Mouse (Mus musculus) thymus, postnatal 0 days (tissue): ENCODE results near the gene Rab31. TPM values are rescaled to one million over a fixed set of nuclear protein-coding genes. Genes with fewer than 3 reads are reported as not detected.

ENCODE experiments used
- DNase-seq: peaks from one replicate; pipeline ENCODE4 v3.0.0-alpha.2; 2015; ENCODE audit warnings: low spot score
- polyA plus RNA-seq: library from polyadenylated mRNA; unstranded; fragments of >200 nt; fragmentation: Nextera tagmentation; extraction: Ambion mirVana; gene quantifications from 2 replicates; pipeline ENCODE4 v1.2.1, GENCODE M21; 2015

The Rab31 gene
- polyA plus RNA-seq, 1 experiment from 2014 or later, result 5.7 TPM

DNA sequence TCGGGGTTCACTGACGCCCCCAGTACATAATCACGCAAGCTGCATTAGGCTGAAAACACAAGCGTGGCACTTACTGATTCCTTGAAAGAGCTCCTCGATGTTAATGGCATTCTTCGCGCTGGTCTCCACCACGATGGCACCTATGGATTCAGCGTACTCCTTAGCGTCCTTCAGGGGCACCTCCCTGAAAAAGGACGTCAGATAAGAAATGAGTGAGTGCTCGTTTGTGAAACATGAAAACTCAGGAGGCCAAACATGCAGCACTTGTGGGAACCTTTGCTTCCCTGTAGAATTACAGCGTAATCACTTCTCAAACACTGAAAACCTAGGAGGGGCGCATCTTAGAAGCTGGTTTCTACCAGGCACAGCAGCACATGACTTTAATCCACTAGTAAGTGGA, 104.8 kb downstream of the Rab31 start:
- DNase-seq, result no peak

DNA sequence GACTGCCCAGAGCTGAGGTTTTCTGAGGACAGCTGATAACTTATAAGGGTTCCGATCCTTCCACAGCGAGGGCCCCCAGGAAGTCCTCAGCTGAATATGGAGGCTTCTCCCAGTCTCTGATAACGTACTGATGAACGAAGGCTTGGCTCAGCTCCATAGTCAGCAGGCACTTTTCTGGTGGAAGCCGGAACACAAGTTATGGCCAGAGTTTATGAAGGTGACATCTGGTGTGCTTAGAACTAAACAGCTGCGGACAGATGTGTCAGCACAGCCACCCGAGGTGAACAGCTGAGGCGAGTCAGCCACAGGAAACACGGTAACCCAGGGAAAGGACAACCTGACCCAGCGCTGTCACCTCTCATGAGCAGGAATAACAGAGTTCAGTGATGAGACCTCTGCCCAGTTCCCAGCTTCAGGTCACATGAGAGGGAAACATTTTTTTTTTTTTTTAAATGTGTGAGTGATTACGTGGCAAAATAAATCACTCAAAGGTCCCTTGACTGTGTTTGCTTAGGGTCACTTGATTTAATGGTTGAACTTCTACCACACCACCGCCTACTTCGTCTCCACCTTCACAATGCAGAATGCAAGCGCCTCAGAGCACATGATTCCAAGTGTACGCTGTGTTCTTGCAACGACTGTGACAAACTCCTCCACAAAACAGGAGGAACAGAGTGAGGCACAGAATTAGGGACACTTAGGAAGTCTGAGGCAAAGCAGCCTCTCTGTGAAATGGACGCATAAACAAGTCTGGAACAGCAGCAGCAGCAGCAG, 106.0 kb downstream of the Rab31 start:
- DNase-seq, result no peak

DNA sequence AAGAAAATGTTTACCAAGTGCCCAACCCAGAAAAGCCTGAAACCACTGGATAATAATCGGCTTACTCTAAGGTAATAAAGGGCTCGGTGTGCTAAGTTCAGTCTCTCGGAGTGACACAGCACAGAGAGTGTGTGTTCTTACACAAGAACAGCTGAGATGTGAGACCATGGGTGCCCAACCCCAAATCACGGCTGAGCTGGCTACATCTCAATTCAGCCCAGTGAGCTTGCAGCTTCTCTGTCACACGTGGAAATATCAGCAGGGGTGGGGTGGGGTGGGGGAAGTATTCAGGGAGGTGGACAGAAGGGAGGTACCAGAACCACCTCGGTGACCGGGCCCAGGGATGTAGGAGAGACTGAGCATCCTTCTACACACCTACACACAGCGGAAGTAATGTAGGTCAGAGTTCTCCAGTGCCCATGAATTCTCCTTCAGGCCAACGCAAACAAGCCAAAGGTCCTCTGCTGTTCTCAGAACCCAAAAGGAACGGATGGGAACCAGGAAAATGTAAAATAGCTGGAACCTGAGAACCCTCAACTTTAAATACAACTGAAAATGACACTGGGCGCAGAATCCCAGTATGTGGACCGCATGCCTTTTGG, 106.7 kb downstream of the Rab31 start:
- DNase-seq, result no peak

DNA sequence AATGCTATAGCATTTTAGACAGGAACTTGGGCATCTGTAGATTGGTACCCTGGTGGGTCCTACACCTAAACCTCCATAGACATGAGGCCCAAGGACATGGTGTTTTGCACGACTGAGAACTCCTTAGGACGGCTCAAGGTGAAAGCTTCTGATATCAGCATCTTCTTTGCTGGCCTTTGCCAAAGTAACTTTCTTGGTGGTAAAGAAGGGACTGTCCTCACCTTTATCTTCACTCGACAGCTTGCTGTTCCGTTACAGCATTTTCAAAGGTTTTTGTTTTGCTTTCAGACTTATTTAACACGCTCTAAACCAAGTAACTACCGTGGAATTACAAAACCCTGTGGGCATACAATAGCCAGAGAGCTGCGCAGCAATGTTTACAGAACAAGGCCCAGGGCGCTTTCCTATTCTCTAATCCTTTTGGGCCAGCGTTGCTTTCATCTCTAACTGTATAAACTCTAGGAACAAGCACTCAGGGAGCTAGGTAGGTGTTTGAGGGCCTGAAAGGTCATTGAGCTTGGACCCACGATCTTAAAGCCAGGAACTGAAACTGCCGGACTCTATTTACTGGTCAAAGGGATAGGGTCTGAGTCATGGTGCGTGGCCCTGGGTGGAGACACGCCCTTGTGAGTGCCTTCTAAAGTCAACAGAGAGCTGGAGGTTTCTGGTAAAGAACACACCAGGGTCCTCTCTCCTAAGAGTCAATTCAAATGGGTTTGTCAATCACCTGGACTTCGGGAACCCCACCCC, 109.0 kb downstream of the Rab31 start:
- DNase-seq, result no peak

DNA sequence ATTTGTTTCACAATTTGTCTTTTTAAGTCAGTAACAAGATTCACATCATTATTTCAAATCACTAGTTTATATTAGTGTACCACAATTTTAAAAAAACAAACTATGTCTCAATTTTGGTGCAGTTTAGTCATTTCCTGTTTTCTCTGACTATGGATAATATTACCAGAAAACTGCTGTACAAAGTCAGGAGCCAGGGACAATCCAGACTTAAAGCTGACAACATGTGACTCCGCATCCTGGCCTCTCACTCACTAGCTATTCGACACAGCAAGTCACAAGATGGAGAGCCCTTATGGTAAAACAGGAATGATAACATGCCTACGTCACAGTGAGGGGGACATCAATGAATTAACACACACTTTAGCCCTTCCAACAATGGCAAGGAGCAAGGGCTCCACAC, 109.9 kb downstream of the Rab31 start:
- no peak for DNase-seq

DNA sequence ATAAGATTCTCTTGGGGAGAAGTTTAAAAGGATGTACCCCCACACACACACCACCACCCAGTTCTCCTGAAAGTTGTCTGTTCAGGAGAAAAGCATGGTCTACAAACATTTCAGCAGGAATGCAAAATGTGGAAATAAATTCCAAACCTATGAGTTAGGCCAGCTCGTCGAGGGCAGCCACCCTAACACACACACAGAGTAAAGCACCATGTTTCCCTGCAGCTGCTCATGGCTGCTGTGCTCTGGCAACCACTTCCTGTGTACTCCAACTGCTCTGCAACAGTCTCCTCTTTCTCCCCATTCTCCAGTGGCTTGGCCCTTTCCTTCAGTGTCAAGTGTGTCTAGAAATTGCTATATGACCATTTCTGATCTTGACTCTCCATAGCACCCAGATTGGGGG, 114.1 kb downstream of the Rab31 start:
- peak; percentile 59 for DNase-seq

DNA sequence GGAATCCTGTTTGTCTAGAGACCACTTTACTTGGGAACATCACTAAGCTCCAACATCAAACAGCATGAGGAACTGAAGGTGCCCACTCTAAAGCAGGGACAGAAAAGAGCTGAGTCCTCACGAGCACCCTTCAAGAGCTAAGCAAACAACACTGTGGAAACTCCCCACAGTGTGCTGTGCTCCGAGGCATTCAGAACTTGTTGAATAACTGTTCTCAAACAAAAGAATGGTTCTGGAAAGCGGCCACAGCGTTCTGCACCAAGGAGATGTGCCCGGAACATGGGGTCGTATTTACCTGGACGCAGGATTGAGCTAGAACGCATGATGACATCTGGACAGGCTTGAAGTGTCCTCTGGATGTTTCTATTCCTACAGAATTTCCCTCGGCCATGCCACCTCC, 114.6 kb downstream of the Rab31 start:
- DNase-seq, result no peak

DNA sequence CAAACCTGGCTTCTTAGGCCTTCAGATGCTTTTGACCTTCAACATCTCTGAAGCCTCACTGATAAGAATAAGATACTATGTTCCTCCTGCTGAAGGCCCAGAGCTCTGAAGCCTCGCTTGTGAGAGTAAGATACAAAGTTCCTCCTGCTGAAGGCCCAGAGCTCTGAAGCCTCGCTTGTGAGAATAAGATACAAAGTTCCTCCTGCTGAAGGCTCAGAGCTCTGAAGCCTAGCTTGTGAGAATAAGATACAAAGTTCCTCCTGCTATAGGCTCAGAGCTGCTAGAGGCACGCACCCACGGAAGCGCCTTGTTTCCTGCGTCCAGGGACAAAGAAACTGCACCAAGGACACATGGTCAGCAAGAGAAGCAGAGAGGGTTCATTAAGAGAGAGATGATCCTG, 115.8 kb downstream of the Rab31 start:
- no peak for DNase-seq

DNA sequence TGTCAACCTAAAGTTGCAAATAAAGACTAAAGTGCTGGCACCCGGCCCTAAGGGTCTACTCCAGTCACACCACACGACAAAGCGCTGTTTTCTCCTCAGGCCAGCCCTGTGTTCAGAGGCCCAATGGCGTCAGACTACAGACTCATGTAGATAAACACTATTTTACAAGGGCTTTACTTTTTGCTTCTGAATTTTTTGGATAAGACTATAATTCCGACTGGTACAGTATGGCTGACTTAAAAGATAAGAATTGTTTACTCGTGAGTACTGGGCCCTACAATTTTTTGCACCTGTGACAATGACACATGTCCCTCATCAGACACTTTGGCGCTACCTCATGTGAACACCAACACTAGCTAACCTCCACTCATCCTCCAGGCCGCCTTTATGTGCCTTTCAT, 116.5 kb downstream of the Rab31 start:
- no peak for DNase-seq

DNA sequence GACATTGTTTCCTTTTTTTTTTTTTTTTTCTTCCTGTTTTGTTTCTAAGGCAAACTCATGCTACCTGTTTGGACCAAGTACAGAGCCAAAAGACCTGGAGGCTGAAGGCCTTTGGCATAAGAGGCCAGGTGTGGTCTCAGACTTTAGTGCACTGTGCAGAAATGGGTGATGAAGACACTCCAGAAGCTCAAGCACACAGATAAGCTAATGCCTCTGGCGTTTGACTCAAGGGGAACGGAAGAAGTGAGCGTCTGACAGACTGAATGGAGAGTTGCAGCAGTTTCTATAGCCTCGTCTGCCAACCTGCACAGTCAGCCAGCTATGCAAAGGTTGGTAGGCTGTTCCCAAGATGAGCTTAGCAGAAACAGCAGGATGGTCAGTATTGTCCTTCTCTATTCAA, 116.9 kb downstream of the Rab31 start:
- DNase-seq, result no peak

DNA sequence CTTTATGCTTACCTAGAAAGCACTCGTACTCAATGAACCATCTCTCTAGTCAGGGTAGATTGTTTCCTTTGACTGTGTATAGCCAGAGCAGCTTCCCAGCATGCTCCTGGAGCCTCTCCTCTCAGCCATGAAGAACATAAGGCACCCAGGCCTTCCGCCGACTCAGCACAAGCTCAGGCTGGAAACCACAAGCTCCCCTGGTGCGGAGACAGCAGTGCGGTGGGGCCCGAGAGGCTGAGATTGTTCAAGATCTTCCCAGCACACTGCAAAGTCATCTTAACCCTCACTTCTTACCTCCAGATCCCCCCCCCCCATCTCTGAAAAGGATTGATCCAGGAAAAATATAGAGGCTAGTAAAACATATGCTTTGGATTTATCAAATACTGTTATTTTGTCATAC, 122.0 kb downstream of the Rab31 start:
- no peak for DNase-seq

DNA sequence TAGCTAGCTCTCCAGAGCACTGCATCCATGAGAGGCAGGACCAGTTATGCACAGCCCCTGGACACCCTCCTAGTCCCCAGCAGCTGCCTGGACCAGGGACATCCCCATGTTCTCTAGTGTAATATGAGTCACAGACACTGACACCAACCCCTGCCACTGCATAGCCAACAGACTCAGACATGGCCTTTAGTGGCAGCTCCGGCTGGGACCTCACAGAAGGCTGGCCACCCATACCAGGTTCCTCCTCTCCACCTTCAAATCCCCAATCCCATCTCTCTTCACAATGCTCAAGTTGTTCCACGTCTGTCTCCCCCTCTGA, 123.4 kb downstream of the Rab31 start:
- DNase-seq, result no peak

DNA sequence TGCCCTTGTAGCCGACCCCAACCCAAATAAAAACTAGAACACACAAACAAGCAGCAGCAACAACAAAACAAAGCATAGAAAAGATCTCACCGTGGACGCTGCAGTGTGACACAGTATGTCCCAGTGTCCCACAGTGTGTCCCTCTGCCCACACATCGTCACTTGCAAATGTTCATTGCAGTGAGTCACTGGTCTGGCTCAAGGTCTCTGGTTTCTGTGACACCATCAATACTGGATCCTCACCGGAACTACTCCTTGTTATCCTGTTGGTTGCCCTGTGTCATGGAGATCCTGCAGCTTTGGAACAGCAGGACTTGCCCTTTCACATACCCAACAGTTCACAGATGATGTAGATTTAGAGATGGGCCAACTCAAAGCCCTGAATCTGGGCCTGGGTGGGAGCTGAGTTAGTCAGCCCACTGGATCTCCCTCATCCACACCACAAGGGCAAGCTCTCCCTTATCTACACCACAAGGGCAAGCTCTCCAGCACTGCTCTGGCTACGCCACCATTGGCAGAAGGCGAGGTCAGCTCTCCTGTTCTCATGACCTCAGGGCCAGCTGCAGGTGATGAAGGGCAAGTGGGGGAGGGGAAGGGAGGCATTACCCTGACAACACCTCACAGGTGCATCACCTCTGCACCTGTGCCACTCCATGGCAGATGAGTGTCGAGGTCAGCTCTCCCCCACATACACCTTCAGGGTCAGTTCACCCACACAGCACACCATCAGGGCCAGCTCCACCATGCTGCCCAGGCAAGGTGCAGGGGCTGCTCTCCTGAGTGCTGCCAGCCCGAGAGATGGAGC, 124.0 kb downstream of the Rab31 start:
- DNase-seq, result no peak

DNA sequence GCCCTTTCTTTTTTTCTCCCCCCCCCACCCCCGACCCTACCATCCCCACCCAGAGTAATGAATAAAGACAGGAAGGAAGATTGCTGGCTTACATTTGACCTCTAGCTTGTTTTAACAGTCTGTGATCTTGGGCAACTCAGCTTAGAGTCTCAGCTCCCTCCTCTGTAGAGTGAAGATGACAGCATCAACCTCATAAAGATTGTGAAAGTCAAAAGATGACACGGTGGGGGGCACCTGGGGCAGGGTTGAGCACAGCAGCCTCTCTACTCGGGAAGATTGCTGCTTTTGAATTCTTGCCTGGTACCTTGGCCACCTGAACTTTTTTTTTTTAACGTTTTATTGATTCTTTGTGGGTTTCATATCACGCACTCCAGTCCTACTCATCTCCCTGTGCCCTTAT, 124.6 kb downstream of the Rab31 start:
- DNase-seq, result no peak

DNA sequence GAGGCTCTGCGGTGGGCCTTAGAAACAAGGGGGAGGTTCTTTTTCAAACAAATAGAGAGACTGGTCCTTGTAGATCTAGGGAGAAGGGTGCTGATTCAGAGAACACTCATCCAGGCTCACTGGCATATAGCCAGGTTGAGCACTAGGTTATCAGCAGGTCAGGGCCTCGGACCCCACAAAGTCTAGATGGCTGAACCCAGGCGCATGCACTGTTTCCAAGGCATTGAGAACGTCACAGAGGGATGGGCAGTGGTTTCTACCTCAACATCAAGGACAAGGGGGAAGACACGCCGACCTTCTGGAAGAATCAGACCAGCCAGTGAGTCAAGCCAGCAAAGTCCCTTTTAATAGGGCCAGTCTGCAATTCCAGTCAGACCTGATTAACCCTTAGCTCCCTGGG, 125.3 kb downstream of the Rab31 start:
- no peak for DNase-seq

DNA sequence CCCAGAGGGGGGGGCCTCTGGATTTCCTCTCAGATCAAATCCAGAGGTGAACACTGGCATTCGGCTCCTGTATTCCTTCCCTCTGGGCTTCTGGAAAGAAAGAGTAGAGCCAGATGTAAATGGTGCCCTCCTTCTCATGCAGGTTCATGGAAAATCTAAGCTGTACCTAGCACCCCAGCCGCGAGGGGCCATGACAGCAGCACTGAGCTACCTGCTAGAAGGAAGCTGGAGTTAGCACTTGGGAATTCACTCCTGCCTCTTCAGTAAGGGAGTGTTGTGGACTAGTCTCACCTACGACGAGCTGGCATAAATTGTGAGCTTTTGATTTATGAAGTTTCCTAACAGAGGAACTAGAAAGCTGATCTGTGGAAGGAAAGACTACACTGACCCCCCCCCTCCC, 129.0 kb downstream of the Rab31 start:
- DNase-seq, result no peak

DNA sequence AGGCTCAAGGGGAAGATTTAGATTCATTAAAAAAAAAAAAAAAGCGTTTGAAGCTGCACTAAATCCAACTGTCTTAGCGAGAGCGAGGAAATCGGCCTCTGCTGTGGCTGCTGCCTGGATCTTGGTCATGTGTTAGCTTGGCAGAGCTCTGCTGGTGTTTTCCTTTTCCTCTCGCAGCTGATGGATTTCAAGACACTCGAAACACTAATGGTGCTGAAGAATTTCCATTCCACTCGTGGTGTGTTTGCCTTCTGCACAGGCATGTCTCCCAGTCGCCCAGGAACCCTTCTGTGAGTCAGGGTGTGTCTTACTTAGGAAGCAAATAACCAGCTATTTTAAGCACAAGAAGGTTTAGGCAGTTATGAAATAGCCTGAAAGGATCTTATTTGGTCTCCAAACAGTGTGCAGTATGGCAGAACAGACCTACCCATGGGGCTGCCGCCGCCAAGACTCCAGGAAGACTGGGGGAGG, 129.5 kb downstream of the Rab31 start:
- DNase-seq, result no peak

DNA sequence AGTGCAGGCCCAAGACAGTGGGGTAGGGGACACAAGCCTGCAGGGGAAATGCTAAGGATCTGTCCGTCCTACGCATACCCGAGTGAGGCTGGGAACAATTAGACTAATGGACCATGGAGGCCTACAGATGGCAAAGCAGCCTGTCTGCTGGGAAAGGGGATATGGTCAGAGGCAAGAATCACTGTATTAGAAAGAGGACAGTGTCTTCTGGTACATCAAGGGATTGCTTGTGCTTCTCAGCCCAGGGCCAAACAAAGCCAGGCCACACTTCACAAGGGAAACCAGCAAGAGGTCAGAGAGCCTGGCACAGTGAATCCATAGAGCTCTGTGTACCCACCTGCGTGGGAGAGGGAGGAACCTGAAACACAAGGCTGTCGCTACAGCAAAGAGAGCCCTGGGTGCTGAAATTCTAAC, 130.0 kb downstream of the Rab31 start:
- no peak for DNase-seq

DNA sequence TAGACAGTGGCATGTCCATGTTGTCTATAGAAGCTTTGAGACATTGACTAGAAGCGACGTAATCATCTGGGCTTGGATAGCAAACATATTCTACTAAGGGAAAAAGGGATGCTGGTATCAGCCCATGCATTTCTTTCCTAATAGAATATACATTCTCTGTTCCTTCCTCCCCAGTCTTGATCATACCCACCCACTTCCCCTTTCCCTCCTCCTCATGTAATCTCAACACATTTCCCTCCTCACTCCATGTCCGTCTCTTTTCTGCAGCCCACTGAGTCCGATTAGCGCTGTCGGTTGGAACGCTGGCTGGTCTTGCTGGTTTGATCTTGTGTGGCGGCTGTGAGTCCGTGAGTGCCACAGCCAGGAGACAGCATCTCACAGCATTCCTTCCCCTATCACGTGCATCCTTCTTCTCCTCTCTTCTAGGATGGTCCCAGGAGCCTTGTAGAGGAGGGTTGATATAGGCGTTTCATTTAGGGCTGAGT, 130.8 kb downstream of the Rab31 start, which contains the start of gene Txndc2:
Gene Txndc2 (minus strand): TSS at position 435 of the 485 bp plus-strand sequence.
- DNase-seq, result no peak

DNA sequence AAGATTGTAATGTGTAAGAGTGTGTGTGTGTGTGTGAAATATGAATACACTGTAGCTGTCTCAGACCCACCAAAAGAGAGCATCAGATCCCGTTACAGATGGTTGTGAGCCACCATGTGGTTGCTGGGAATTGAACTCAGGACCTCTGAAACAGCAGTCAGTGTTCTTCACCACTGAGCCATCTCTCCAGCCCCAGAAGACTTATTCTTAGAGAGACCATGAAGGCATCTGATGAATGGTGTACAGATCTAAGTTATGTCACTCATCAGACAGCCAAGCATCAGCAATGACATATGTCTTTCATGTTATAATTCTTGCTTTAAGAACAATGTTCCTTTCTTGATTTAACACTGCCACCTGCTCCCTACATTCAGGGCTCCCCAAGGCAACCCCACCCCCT, 133.4 kb downstream of the Rab31 start:
- DNase-seq, result no peak

DNA sequence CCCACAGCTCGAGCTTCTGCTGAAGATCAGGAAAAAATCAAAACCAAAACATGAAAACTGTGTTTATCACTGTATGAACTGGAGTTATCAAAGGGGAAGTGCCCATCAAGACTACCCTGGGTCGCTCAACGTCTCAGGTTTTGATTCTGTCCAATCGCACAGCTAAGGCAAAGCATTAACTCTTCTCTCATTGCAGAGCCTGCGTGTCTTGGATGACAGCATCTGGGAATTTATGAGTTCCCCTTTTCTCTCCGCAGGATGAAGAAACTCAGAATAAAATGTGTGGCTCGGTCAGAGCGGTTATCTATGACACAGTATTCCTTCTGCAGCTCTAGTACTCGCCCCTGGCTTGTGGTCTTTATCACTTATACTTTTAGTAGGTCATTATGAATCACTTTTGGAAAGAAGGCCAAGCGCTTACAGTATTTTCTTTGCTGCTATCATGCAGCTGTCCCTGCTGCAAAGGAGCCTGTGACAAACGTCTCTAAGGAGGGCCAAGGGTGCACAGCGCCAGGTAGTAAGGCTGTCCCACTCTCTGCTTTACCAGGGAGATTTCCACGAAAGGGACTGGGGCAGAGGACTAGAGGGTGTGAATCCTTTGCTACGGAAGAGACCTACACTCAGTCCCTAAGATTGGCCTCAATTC, 136.7 kb downstream of the Rab31 start:
- no peak for DNase-seq
